Mouse (Mus musculus) forebrain, embryonic 14.5 days (tissue): ENCODE measurements around the gene Zbed6. TPM values are rescaled to one million over a fixed set of nuclear protein-coding genes. Genes with fewer than 3 reads are reported as not detected.
"Not testable (repeated sequence)": the region's sequence is repeated elsewhere in the genome, so short reads cannot be mapped to it uniquely, and the experiment has no call there.

Source experiments
- ATAC-seq: fragments of 200-750 bp; cut with Nextera tagmentation; 2 replicates; pipeline ENCODE4 v1.8.0; 2017; ENCODE audit warnings: mild to moderate bottlenecking, moderate library complexity
- DNase-seq: peaks from one replicate; pipeline ENCODE4 v3.0.0-alpha.2; 2015; ENCODE audit warnings: low spot score
- H3K27ac ChIP-seq: fragments of 300-500 bp; sonication (generic); 2 replicates; pipeline ENCODE4 v1.5.1; 2014; ENCODE audit warnings: low read depth, mild to moderate bottlenecking, control low read depth, low read length, moderate library complexity
- H3K27me3 ChIP-seq: fragments of 300-500 bp; sonication (generic); replicated peaks from 2 replicates; pipeline ENCODE4 v1.6.1; 2014; ENCODE audit warnings: low read length, control low read depth, mixed read lengths; ENCODE audit not compliant: control insufficient read depth, insufficient read depth
- H3K36me3 ChIP-seq: fragments of 300-500 bp; sonication (generic); 2 replicates; pipeline ENCODE4 v1.6.1; 2014; ENCODE audit warnings: low read length, control low read depth; ENCODE audit not compliant: control insufficient read depth, insufficient read depth
- H3K4me1 ChIP-seq: fragments of 300-500 bp; sonication (generic); 2 replicates; pipeline ENCODE4 v1.6.1; 2014; ENCODE audit warnings: antibody characterized with exemption, low read length, control low read depth; ENCODE audit not compliant: control insufficient read depth, insufficient read depth
- H3K4me2 ChIP-seq: fragments of 300-500 bp; sonication (generic); 2 replicates; pipeline ENCODE4 v1.6.1; 2014; ENCODE audit warnings: mild to moderate bottlenecking, control low read depth, low read length
- H3K4me3 ChIP-seq: fragments of 300-500 bp; sonication (generic); 2 replicates; pipeline ENCODE4 v1.5.1; 2014; ENCODE audit warnings: low read depth, low read length, control low read depth
- H3K9ac ChIP-seq: fragments of 300-500 bp; sonication (generic); 2 replicates; pipeline ENCODE4 v1.6.1; 2014; ENCODE audit warnings: mild to moderate bottlenecking, low read length, control low read depth, moderate library complexity
- H3K9me3 ChIP-seq: fragments of 300-500 bp; sonication (generic); replicated peaks from 2 replicates; pipeline ENCODE4 v1.6.1; 2016; ENCODE audit warnings: low read length, control low read depth, mixed read lengths; ENCODE audit not compliant: control insufficient read depth
- whole genome bisulfite sequencing: fragments of 180-500 bp; shearing (Covaris S2); extraction: QIAGEN DNeasy Blood & Tissue Kit; methylation state at CpG from one replicate; pipeline ENCODE4 v1.1.7; 2014; 5-methylcytosine and 5-hydroxymethylcytosine counted together
- polyA plus RNA-seq: library from polyadenylated mRNA; unstranded; fragments of >200 nt; fragmentation: Nextera tagmentation; extraction: Ambion mirVana; gene quantifications from 2 replicates; pipeline ENCODE4 v1.2.1, GENCODE M21; 2014

Zbed6 gene
- polyA plus RNA-seq, 1 experiment from 2014 or later = not detected

- 0 out of 2 replicates have a peak, but pooled peaks have one; percentile 26 for ATAC-seq
- no peaks in the 10 kb centered on the region for H3K36me3 ChIP-seq
- no peak overlapping the region for H3K4me2 ChIP-seq
- H3K4me1 ChIP-seq = no peaks in the 10 kb centered on the region
- H3K9me3 ChIP-seq = no peaks in the 10 kb centered on the region
- H3K27ac ChIP-seq = no peak overlapping the region
- no peak overlapping the region for H3K4me3 ChIP-seq
- 15% methylated on average over 7 of the region's 7 CpGs for WGBS
- peak; percentile 51 for DNase-seq
- no peak overlapping the region for H3K9ac ChIP-seq
- H3K27me3 ChIP-seq = no peaks in the 10 kb centered on the region
These were observed 7.0 kb upstream of the Zbed6 start for GRCm38 (mm10) chr1:133667721-133668120.

GRCm38 (mm10) chr1:133665713-133666112 lies 5.0 kb upstream of the Zbed6 start:
- WGBS = 89% methylated on average over 6 of the region's 8 CpGs
- DNase-seq, ATAC-seq: not testable (repeated sequence)

GRCm38 (mm10) chr1:133664203-133664970 lies 3.7 kb upstream of the Zbed6 start:
- H3K36me3 ChIP-seq = no peaks in the 10 kb centered on the region; the same call in 1 of the 2 replicates
- no peak overlapping the region for H3K4me3 ChIP-seq
- H3K9ac ChIP-seq = no peak overlapping the region
- no peak for DNase-seq
- 57% methylated on average over 11 of the region's 11 CpGs for WGBS
- peaks cover 7% of the 10 kb centered on the region for H3K4me1 ChIP-seq
- H3K27ac ChIP-seq = no peak overlapping the region
- H3K27me3 ChIP-seq = no peaks in the 10 kb centered on the region
- ATAC-seq = no peak
- no peak overlapping the region for H3K4me2 ChIP-seq
- no peaks in the 10 kb centered on the region for H3K9me3 ChIP-seq

More at GRCm38 (mm10) chr1:133665713-133666112, 5.0 kb upstream of the Zbed6 start:
- H3K9me3 ChIP-seq, H3K27ac ChIP-seq, H3K4me2 ChIP-seq, H3K9ac ChIP-seq, H3K4me1 ChIP-seq, H3K36me3 ChIP-seq, H3K27me3 ChIP-seq, H3K4me3 ChIP-seq: not testable (repeated sequence)

- H3K9ac ChIP-seq = no peak overlapping the region
- peaks cover 6% of the 10 kb centered on the region; the same call in 1 of the 2 replicates for H3K36me3 ChIP-seq
- H3K4me1 ChIP-seq = peaks cover 16% of the 10 kb centered on the region
- no peak overlapping the region for H3K4me3 ChIP-seq
- no peaks in the 10 kb centered on the region for H3K27me3 ChIP-seq
- no peak overlapping the region for H3K27ac ChIP-seq
- no peaks in the 10 kb centered on the region for H3K9me3 ChIP-seq
- WGBS = 86% methylated on average over 4 of the region's 4 CpGs
- DNase-seq (no peak), ATAC-seq (no peak)
- no peak overlapping the region for H3K4me2 ChIP-seq
These were observed 2.7 kb upstream of the Zbed6 start for GRCm38 (mm10) chr1:133663427-133663826.

GRCm38 (mm10) chr1:133662941-133663340 lies 2.3 kb upstream of the Zbed6 start:
- peaks cover 20% of the 10 kb centered on the region for H3K4me1 ChIP-seq
- 93% methylated on average over 7 of the region's 7 CpGs for WGBS
- DNase-seq (no peak), ATAC-seq (no peak)
- no peaks in the 10 kb centered on the region for H3K9me3 ChIP-seq
- H3K9ac ChIP-seq = no peak overlapping the region
- peaks cover 10% of the 10 kb centered on the region; the same call in 1 of the 2 replicates for H3K36me3 ChIP-seq
- H3K27ac ChIP-seq = no peak overlapping the region
- H3K27me3 ChIP-seq = no peaks in the 10 kb centered on the region
- H3K4me2 ChIP-seq = no peak overlapping the region
- no peak overlapping the region for H3K4me3 ChIP-seq

GRCm38 (mm10) chr1:133661203-133661933 lies 683 bp upstream of the Zbed6 start, which contains the start of gene Gm38394:
TSS of gene Gm38394 (minus strand) at chr1:133661318.
- H3K4me1 ChIP-seq = peaks cover 33% of the 10 kb centered on the region
- ATAC-seq (peak; percentile 99), DNase-seq (peak; percentile 99)
- no peaks in the 10 kb centered on the region for H3K9me3 ChIP-seq
- no peaks in the 10 kb centered on the region for H3K27me3 ChIP-seq
- WGBS = 3% methylated on average over 26 of the region's 26 CpGs
- peak within 1 kb of the TSS; percentile 93 for H3K27ac ChIP-seq
- H3K36me3 ChIP-seq = peaks cover 23% of the 10 kb centered on the region
- H3K4me3 ChIP-seq = peak within 1 kb of the TSS; percentile 73
- peak within 1 kb of the TSS; percentile 82 for H3K9ac ChIP-seq
- H3K4me2 ChIP-seq = peak within 1 kb of the TSS; percentile 84

- H3K36me3 ChIP-seq = peaks cover 26% of the 10 kb centered on the region
- 91% methylated on average over 3 of the region's 3 CpGs for WGBS
- no peak overlapping the region for H3K9ac ChIP-seq
- H3K4me2 ChIP-seq = no peak overlapping the region
- H3K9me3 ChIP-seq = no peaks in the 10 kb centered on the region
- no peak for ATAC-seq
- DNase-seq = no peak
- no peak overlapping the region for H3K27ac ChIP-seq
- peaks cover 33% of the 10 kb centered on the region for H3K4me1 ChIP-seq
- no peaks in the 10 kb centered on the region for H3K27me3 ChIP-seq
- H3K4me3 ChIP-seq = no peak overlapping the region
These were observed 1.8 kb downstream of the Zbed6 start for GRCm38 (mm10) chr1:133658878-133659277.

GRCm38 (mm10) chr1:133656811-133657210 lies 3.9 kb downstream of the Zbed6 start:
- 75% methylated on average over 5 of the region's 5 CpGs for WGBS
- DNase-seq = no peak
- H3K36me3 ChIP-seq = peaks cover 33% of the 10 kb centered on the region

GRCm38 (mm10) chr1:133653033-133653432 lies 7.7 kb downstream of the Zbed6 start:
- DNase-seq = no peak
- no peak overlapping the region for H3K4me2 ChIP-seq
- no peak for ATAC-seq
- H3K9me3 ChIP-seq = no peaks in the 10 kb centered on the region
- no peak overlapping the region for H3K27ac ChIP-seq
- H3K27me3 ChIP-seq = no peaks in the 10 kb centered on the region
- 90% methylated on average over 1 of the region's 1 CpGs for WGBS
- peaks cover 14% of the 10 kb centered on the region for H3K4me1 ChIP-seq
- H3K4me3 ChIP-seq = no peak overlapping the region
- H3K36me3 ChIP-seq = peaks cover 29% of the 10 kb centered on the region
- no peak overlapping the region for H3K9ac ChIP-seq

More at GRCm38 (mm10) chr1:133656811-133657210, 3.9 kb downstream of the Zbed6 start:
- peaks cover 33% of the 10 kb centered on the region for H3K4me1 ChIP-seq
- H3K27ac ChIP-seq = no peak overlapping the region
- H3K27me3 ChIP-seq = no peaks in the 10 kb centered on the region
- ATAC-seq = no peak
- no peak overlapping the region for H3K4me2 ChIP-seq
- no peak overlapping the region for H3K9ac ChIP-seq
- no peaks in the 10 kb centered on the region for H3K9me3 ChIP-seq
- no peak overlapping the region for H3K4me3 ChIP-seq
